Mouse (Mus musculus) pancreas, adult 10 weeks (tissue): ENCODE data around the gene Mrps30. TPM values are rescaled to one million over a fixed set of nuclear protein-coding genes. Genes with fewer than 3 reads are reported as not detected.

Source experiments
- polyA plus RNA-seq: library from polyadenylated mRNA; stranded (reverse); fragments of 350-450 nt; fragmentation: Illumina TruSeq; extraction: RNeasy Lipid Tissue Mini Kit (QIAGEN cat#74804); gene quantifications from one replicate; pipeline ENCODE4 v1.2.3, GENCODE M21; 2015; ENCODE audit warnings: low read depth, low replicate concordance; ENCODE audit not compliant: insufficient read depth

Gene Mrps30
- 3.7 TPM for polyA plus RNA-seq

DNA sequence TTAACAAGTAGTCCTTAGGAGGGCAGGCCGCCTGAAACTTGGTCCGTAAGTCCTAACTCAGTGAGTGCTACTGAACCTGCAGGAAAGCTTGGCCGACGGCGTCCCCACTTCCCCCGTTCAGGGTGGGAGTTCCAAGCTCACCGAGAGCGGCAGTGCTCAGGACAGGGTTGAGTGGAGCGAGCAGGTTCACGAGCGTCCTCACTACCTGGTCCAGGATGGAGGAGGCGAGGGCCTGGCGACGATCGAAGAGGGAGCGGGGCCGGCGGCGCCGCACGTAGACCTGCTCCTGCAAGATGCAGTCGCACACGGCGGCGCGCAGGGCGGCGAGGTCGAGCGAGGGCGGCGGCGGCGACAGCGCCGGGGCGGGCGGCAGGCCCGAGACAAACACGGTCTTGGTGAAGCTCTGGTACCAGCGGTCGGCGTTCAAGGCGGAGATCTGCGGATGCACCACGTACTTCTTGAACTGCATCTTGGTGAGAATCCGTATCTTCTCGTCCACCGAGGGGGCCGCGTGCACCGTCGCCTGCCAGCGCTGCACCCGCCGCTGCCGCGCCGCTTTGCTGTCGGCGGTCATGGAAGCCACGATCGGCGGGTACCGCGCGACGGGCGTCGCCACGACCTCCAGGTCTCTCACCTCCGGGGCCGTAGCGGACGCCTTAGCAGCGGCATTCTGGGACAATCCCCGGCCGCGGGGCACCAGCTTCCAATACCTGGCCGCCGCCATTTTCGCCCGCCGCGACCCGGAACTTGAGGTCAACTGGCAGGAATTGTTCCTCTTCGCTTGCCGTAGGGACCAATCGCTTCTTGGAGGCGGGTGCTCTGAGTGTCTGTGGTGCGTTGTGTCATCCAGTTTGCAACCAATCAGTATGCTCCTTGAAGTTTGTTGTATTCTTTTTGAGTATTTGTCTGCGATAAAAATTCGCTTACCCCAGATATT, at the start of gene Mrps30, which contains the start of gene B430218F22Rik:
Gene Mrps30 (minus strand): TSS at position 742 of the 937 bp plus-strand sequence.
Gene B430218F22Rik (plus strand): TSS at position 120 of the 937 bp plus-strand sequence.

Other genes starting within 250 kb of the Mrps30 start
- not detected for gene B430218F22Rik, start 622 bp downstream of the Mrps30 start, polyA plus RNA-seq